Mouse (Mus musculus) thymus, adult 2 months (tissue): ENCODE measurements at regions not wholly inside any gene's neighbourhood (a gene's known extent, or its start where the extent isn't known, plus 50 kb on each side); places are given as distances from the start of the nearest gene placed in this dataset.

Experiments
- DNase-seq: peaks from one replicate; pipeline ENCODE4 v3.0.0; 2021
- H3K27ac ChIP-seq: fragments of 200-500 bp; 2 replicates; pipeline ENCODE4 v1.5.1; 2012; ENCODE audit warnings: low read length, control low read depth; ENCODE audit not compliant: control insufficient read depth, insufficient read depth
- H3K27me3 ChIP-seq: fragments of 200-500 bp; 2 replicates; pipeline ENCODE4 v1.6.1; 2012; ENCODE audit warnings: mild to moderate bottlenecking, low read length, moderate library complexity, mixed read lengths; ENCODE audit not compliant: control insufficient read depth, insufficient read depth
- H3K36me3 ChIP-seq: fragments of 200-500 bp; 2 replicates; pipeline ENCODE4 v1.6.1; 2012; ENCODE audit warnings: mild to moderate bottlenecking, low read length, moderate library complexity; ENCODE audit not compliant: control insufficient read depth, insufficient read depth
- H3K4me1 ChIP-seq: fragments of 200-500 bp; replicated peaks from 2 replicates; pipeline ENCODE4 v1.6.1; 2012; ENCODE audit warnings: low read length; ENCODE audit not compliant: control insufficient read depth, insufficient read depth
- H3K4me3 ChIP-seq: fragments of 200-500 bp; 2 replicates; pipeline ENCODE4 v1.5.1; 2012; ENCODE audit warnings: mild to moderate bottlenecking, low read length, control low read depth, moderate library complexity; ENCODE audit not compliant: control insufficient read depth, insufficient read depth
- CTCF ChIP-seq: fragments of 200-500 bp; IDR thresholded peaks from 2 replicates; pipeline ENCODE4 v1.5.1; 2012; ENCODE audit warnings: mild to moderate bottlenecking, control low read depth, low read length, moderate library complexity, borderline replicate concordance; ENCODE audit not compliant: control insufficient read depth, poor library complexity, insufficient read depth; ENCODE audit errors: extremely low read depth
- POLR2A ChIP-seq: fragments of 200-500 bp; IDR thresholded peaks from 2 replicates; pipeline ENCODE4 v1.6.1; 2012; ENCODE audit warnings: mild to moderate bottlenecking, low read length, control low read depth, moderate library complexity; ENCODE audit not compliant: control insufficient read depth, poor library complexity, insufficient read depth; ENCODE audit errors: extremely low read depth
- WGBS: fragments of 180-500 bp; shearing (Covaris S2); methylation state at CpG from one replicate; pipeline ENCODE4 v1.1.7; 2018; 5-methylcytosine and 5-hydroxymethylcytosine counted together

DNA sequence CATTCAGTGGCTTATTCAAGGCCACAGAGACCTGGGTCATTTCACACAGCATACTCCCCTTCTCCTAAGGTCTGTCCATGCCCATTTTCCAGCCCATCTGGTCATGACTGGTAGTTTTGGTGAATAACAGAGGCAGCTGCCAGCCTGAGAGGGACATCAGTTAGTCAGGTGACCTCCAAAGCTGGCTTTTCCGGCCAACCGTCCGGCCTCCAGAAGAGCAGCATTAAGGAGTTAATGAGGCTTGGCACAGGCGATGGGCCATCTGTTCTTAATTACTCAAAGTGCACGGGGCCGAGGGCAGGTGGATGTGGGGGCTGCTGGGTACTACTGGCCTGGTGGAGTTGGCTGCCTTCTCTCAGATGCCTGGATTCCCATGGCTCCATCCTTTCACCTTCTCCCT lies 389.7 kb downstream of the Nucb2 start:
- H3K27me3 ChIP-seq: no peaks in the 10 kb centered on the region
- H3K27ac ChIP-seq: no peak overlapping the region
- 91% methylated on average over 6 of the region's 6 CpGs for WGBS
- no peak for DNase-seq
- H3K4me1 ChIP-seq: no peaks in the 10 kb centered on the region
- TF ChIP-seq POLR2A: no peak
- TF ChIP-seq CTCF: no peak
- no peaks in the 10 kb centered on the region for H3K36me3 ChIP-seq
- no peak overlapping the region for H3K4me3 ChIP-seq

DNA sequence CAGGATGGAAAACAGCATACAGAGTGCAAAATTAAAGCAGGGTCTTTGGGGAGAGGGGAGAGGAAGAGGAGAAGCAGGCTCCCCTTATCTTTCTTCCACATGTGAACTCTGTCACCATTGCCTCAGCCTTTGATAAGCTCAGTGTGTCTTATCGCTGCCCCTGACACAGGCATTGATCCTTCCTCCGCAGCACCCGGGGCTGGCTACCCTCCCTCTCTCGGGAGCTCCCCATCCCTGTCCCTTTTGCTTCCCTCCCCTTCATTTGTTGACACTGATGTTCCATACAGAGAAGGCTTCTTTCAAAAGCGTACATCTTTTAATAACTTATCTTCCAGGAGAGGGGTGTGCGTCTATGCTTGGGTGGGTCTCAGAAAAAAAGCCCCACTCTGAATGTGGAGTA lies 411.6 kb downstream of the Nucb2 start:
- Histone ChIP-seq H3K36me3 (no peaks in the 10 kb centered on the region), H3K4me3 (no peak overlapping the region), H3K27ac (no peak overlapping the region), H3K27me3 (no peaks in the 10 kb centered on the region), H3K4me1 (no peaks in the 10 kb centered on the region)
- 68% methylated on average over 6 of the region's 6 CpGs for WGBS
- DNase-seq: no peak
- TF ChIP-seq CTCF (no peak), POLR2A (no peak)

DNA sequence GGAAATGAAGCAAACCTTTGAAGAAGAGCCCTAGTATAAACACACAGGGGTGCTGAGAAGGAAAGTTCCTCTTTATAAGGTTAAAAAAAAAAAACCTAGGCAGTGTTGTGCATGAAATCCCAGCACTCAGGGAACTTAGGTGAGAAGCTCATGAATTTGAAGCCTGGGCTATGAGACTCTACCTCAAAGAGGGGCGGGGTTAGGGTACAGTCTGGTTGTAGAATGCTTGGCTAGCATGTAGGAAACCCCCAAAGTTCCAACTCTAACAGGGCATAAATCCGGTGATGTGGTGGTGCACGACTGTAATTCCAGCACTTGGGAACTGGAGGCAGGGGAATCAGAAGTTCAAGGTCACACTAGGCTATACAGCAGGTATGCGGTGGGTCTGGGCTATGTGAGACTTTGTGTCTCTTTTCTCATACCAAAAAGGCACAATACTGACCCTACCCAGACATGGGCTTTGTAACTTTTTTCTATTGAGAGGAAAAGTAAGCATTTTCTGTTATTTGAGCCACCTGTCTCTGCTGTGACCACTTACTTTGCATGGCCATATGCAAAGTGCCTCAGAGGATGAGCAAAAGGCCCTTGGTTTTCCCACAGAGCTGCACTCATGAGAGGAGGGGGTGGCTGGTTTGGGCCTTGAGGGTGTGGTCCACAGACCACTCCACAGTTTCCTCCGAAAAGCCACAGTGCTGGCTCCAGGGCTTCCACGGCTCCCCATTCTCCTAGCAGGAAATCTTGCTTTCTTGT lies 413.9 kb downstream of the Nucb2 start:
- H3K4me3 ChIP-seq: no peak overlapping the region
- 88% methylated on average over 6 of the region's 6 CpGs for WGBS
- TF ChIP-seq CTCF (no peak), POLR2A (no peak)
- H3K36me3 ChIP-seq: no peaks in the 10 kb centered on the region
- no peaks in the 10 kb centered on the region for H3K27me3 ChIP-seq
- DNase-seq: no peak
- H3K4me1 ChIP-seq: no peaks in the 10 kb centered on the region
- no peak overlapping the region for H3K27ac ChIP-seq

DNA sequence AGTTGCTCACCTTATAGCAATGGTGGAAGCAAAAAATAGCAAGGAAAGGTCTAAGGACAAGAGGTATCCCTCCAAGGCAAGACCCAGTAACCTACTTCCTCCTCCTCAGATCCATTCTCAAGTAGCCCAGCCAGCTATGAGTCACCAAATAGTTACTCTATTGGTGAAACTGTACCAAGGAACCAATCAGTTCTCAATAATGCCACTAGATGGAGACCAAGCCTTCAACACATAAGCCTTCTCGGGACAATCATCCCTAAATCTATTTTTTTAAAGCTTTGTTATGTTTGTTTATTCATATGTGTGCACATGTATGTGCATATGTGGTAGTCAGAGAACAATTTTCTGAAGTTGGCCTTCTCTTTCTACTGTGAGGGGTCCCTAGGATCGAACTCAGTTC lies 434.3 kb upstream of the Xylt1 start:
- Histone ChIP-seq H3K4me1 (no peaks in the 10 kb centered on the region), H3K4me3 (no peak overlapping the region), H3K27me3 (no peaks in the 10 kb centered on the region), H3K27ac (no peak overlapping the region), H3K36me3 (no peaks in the 10 kb centered on the region)
- TF ChIP-seq POLR2A (no peak), CTCF (no peak)
- WGBS: 78% methylated on average over 2 of the region's 2 CpGs
- DNase-seq: no peak

DNA sequence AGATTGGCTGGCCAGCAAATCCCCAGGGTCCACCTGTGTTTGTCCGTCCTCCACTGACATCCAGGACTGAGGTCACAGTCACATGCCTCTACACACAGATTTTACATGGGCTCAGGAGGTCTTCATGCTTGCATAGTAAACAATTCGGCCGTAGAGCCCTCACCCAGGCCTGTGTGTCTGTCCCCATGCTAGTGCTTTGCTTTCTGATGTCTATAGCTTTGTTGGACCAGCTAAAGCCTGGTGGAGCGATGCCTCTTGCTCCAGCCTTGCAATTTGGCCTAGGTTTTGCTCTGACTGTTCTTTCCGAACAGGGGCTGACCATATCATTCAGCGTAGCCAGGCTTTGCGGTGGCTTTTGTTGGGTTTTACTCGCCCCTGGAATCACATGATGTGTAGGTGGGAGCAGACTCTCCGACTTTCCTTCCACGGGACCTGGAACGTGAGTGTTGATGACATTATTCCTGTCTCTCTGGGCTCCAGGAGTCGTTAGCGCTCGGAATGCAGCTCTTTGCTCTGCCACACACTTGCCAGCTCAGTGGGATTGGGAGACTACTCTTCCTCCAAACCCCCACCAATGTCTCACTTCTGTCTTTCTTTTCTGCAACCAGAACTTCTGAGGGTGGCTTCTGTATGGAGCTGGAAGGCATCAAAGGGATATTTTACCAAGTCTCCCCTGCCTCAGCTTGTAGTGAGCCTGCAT lies 421.4 kb upstream of the Xylt1 start:
- no peak for TF ChIP-seq CTCF
- TF ChIP-seq POLR2A: no peak
- Histone ChIP-seq H3K4me1 (no peaks in the 10 kb centered on the region), H3K4me3 (no peak overlapping the region), H3K27ac (no peak overlapping the region), H3K36me3 (no peaks in the 10 kb centered on the region), H3K27me3 (no peaks in the 10 kb centered on the region)
- no peak for DNase-seq
- WGBS: 86% methylated on average over 14 of the region's 14 CpGs

DNA sequence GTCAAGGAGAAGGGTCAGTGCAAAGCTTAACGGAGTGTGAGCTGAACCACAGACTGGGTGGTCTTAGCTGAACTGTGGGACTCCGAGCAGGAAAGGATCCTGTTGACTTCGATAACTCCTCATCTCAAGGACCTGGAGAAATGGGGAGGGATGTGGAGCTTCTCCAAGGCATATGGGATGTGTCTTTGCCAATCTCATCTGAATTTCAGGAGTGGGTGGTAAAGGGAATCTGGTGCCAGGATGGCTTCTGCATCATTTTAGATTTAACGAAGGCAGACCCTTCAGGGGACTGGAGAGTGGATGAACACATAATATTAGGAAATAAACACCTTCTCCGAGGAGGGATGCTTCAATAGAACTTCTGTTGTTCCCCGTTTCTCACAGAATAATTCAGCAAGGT lies 416.9 kb upstream of the Xylt1 start:
- TF ChIP-seq POLR2A: no peak
- TF ChIP-seq CTCF: no peak
- no peak overlapping the region for H3K27ac ChIP-seq
- H3K36me3 ChIP-seq: no peaks in the 10 kb centered on the region
- H3K27me3 ChIP-seq: no peaks in the 10 kb centered on the region
- H3K4me1 ChIP-seq: no peaks in the 10 kb centered on the region
- no peak for DNase-seq
- H3K4me3 ChIP-seq: no peak overlapping the region
- WGBS: 81% methylated on average over 6 of the region's 6 CpGs
